Mouse (Mus musculus): ENCODE measurements around the gene Morf4l1. TPM values are rescaled to one million over a fixed set of nuclear protein-coding genes. Genes with fewer than 3 reads are reported as not detected.

Gene Morf4l1
- 430 and 475 TPM in 2 replicates for polyA plus RNA-seq (2016; fragmentation: Nextera tagmentation; extraction: Ambion mirVana)

DNA sequence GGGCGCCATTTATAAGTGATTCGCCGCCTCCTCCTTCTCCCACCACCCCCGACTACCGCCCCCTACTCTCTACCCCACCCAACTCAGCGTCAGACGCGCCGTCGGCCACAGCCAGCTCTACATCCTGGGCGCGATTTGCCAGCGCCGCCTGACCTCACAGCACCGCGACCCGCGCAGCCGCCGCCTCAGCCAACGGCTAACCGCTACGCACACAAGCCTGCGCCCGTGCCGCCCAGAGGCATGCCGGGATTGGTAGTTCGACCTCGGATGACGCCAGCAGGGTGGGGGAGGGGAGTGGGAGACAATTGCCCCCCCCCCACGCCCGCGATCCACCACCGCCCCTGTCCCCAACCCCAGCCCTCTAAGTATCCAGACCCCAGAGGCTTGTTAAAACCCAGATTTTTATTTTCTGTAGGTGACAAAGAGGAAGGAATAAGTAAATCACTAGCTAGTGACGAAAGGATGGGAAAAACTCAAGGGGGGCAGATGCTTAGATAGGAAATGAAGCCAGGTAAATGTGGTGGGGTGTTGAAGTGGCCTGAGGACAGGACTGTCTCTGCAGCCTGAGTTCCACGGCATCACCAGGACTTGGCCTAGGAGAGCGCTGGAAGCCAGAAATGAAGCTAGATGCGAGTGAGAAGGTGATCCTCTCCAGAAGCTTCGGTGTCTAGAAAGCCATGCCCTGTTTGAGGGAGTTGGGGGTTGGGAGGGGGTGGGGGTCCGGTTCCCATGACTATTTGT lies at the start of gene Morf4l1:
Gene Morf4l1, minus strand, starts transcription at position 208 of the 741 bp plus-strand sequence.
- H3K27ac ChIP-seq = peak within 1 kb of the TSS; percentile 100
- H3K4me3 ChIP-seq = peak within 1 kb of the TSS; percentile 97
- H3K27me3 ChIP-seq (ENCODE audit: insufficient read depth, poor library complexity, severe bottlenecking) = no peaks in the 10 kb centered on the region
- no peaks in the 10 kb centered on the region for H3K36me3 ChIP-seq
- H3K9me3 ChIP-seq = no peaks in the 10 kb centered on the region
- peaks cover 12% of the 10 kb centered on the region; the same call in 1 of the 2 replicates for H3K4me1 ChIP-seq
- 2% methylated on average over 40 of the region's 40 CpGs for WGBS
- DNase-seq (ENCODE audit: low spot score) = peak; percentile 99

GRCm38 (mm10) chr9:90163749-90164095 lies 49.1 kb upstream of the Morf4l1 start:
- 0 out of 2 replicates have a peak, but pooled peaks cover 12% of the 10 kb centered on the region for H3K4me1 ChIP-seq
- H3K9me3 ChIP-seq = no peaks in the 10 kb centered on the region
- WGBS = 1% methylated on average over 18 of the region's 18 CpGs
- H3K36me3 ChIP-seq = no peaks in the 10 kb centered on the region
- peak overlapping the region; percentile 77 for H3K4me3 ChIP-seq
- peaks cover 18% of the 10 kb centered on the region for H3K27me3 ChIP-seq (ENCODE audit: insufficient read depth, poor library complexity, severe bottlenecking)
- DNase-seq (ENCODE audit: low spot score) = no peak
- H3K27ac ChIP-seq = peak overlapping the region; percentile 83

GRCm38 (mm10) chr9:90162926-90163748 lies 48.6 kb upstream of the Morf4l1 start, which contains the start of gene Adamts7:
Adamts7 (plus strand) TSS chr9:90163069.
- DNase-seq (ENCODE audit: low spot score) = peak; percentile 85
- Histone ChIP-seq H3K27ac (peak within 1 kb of the TSS; percentile 83), H3K27me3 (ENCODE audit: insufficient read depth, poor library complexity, severe bottlenecking) (peaks cover 18% of the 10 kb centered on the region), H3K9me3 (no peaks in the 10 kb centered on the region), H3K4me1 (0 out of 2 replicates have a peak, but pooled peaks cover 12% of the 10 kb centered on the region), H3K4me3 (peak within 1 kb of the TSS; percentile 77), H3K36me3 (no peaks in the 10 kb centered on the region)
- under 1% methylated on average over 57 of the region's 60 CpGs for WGBS

DNA sequence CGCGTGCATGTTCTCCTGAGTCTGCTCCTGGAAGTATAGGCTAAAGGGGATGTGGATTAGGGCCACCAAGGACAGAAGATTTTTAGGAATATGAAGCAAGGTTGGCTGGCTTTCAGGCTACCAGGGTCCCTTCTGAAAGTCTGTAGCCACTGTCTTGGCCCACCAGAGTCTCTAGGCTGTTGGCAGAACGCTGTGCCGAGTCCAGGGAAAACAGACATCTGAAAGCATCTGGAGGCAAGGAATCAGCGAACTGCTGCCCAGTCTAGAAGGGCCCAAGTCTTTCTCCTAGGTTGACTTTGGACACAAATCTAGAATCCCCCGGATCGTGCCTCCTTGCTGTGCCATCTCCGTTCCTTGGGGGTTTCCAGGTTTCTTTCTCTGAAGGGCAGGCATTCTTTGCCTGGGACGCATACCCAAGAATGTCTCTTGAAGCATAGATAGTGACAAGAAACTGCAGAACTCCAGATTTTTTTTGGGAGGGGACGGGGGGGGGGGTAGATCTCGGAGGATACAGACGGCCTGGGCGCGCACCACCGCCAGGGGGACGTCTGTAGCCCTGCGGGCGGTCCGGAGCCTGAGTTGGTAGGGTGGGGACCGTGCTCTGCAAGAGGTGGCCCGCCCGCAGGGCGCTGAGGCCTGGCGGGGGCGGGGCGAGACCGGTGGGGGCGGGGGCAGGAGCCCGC lies 47.8 kb upstream of the Morf4l1 start:
- peak; percentile 82 for DNase-seq (ENCODE audit: low spot score)
- 9% methylated on average over 23 of the region's 29 CpGs for WGBS
- 0 out of 2 replicates have a peak, but pooled peaks cover 12% of the 10 kb centered on the region for H3K4me1 ChIP-seq
- peaks cover 18% of the 10 kb centered on the region for H3K27me3 ChIP-seq (ENCODE audit: insufficient read depth, poor library complexity, severe bottlenecking)
- H3K36me3 ChIP-seq = no peaks in the 10 kb centered on the region
- H3K4me3 ChIP-seq = peak overlapping the region; percentile 77
- peak overlapping the region; percentile 83 for H3K27ac ChIP-seq
- no peaks in the 10 kb centered on the region for H3K9me3 ChIP-seq

DNA sequence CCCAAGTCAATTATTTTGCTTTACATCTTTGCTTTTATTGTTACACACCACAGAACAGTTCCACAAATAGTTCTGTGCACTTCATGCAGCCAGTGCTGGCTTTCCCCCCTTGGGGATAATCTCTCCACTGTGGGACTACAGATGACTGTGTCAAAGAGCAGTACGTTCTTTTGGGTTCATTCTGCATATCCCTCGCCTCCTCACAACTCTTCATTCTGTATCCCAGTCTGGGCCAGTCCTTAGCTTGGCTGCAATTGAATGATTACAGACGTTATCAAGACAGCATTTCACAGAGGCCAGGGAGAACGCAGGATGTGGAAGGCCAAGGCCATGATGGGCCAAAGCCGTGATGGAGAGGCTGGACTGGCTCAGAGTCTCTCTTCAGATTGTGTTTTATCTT lies 32.3 kb upstream of the Morf4l1 start:
- 71% methylated on average over 5 of the region's 5 CpGs for WGBS
- H3K4me3 ChIP-seq = no peak overlapping the region
- H3K9me3 ChIP-seq = no peaks in the 10 kb centered on the region
- no peak overlapping the region for H3K27ac ChIP-seq
- DNase-seq (ENCODE audit: low spot score) = peak; percentile 69
- H3K27me3 ChIP-seq (ENCODE audit: insufficient read depth, poor library complexity, severe bottlenecking) = peaks cover 3% of the 10 kb centered on the region; the same call in 1 of the 2 replicates
- no peaks in the 10 kb centered on the region for H3K4me1 ChIP-seq
- H3K36me3 ChIP-seq = no peaks in the 10 kb centered on the region

DNA sequence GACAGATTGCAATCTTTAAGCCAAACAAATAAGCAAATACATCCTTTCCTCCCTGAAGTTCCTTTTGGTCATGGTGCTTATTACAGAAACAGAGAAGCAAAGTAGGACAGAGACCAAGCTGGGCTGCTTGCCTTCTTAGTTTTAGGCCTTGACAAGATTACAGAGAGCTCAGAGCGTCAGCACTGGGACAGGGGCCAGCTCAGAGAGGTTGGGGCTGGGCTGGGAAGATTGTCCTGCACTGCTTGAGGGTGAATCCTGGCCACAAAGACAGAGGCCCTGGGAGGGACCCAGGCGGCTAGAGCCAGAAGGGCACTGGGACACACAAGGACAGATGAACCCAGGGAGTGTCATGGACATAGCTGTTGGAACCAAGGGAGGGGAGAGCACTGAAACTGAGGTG lies 31.2 kb upstream of the Morf4l1 start:
- Histone ChIP-seq H3K4me3 (no peak overlapping the region), H3K36me3 (no peaks in the 10 kb centered on the region), H3K27me3 (ENCODE audit: insufficient read depth, poor library complexity, severe bottlenecking) (peaks cover 3% of the 10 kb centered on the region; the same call in 1 of the 2 replicates), H3K9me3 (no peaks in the 10 kb centered on the region), H3K27ac (no peak overlapping the region), H3K4me1 (no peaks in the 10 kb centered on the region)
- 33% methylated on average over 2 of the region's 2 CpGs for WGBS
- DNase-seq (ENCODE audit: low spot score) = no peak

GRCm38 (mm10) chr9:90136678-90136965 lies 22.0 kb upstream of the Morf4l1 start:
- Histone ChIP-seq H3K4me3 (no peak overlapping the region), H3K4me1 (peaks cover 11% of the 10 kb centered on the region), H3K27me3 (ENCODE audit: insufficient read depth, poor library complexity, severe bottlenecking) (no peaks in the 10 kb centered on the region), H3K36me3 (no peaks in the 10 kb centered on the region), H3K9me3 (no peaks in the 10 kb centered on the region), H3K27ac (no peak overlapping the region)
- WGBS = 89% methylated on average over 1 of the region's 1 CpGs
- DNase-seq (ENCODE audit: low spot score) = no peak

GRCm38 (mm10) chr9:90135963-90136677 lies 21.5 kb upstream of the Morf4l1 start:
- no peak for DNase-seq (ENCODE audit: low spot score)
- no peaks in the 10 kb centered on the region for H3K9me3 ChIP-seq
- no peak overlapping the region for H3K27ac ChIP-seq
- WGBS = 75% methylated on average over 9 of the region's 9 CpGs
- H3K36me3 ChIP-seq = no peaks in the 10 kb centered on the region
- no peak overlapping the region for H3K4me3 ChIP-seq
- H3K27me3 ChIP-seq (ENCODE audit: insufficient read depth, poor library complexity, severe bottlenecking) = no peaks in the 10 kb centered on the region
- peaks cover 11% of the 10 kb centered on the region for H3K4me1 ChIP-seq

GRCm38 (mm10) chr9:90135466-90135865 lies 20.9 kb upstream of the Morf4l1 start:
- H3K36me3 ChIP-seq = no peaks in the 10 kb centered on the region
- no peak for DNase-seq (ENCODE audit: low spot score)
- peaks cover 11% of the 10 kb centered on the region for H3K4me1 ChIP-seq
- no peak overlapping the region for H3K27ac ChIP-seq
- H3K4me3 ChIP-seq = no peak overlapping the region
- no peaks in the 10 kb centered on the region for H3K9me3 ChIP-seq
- no peaks in the 10 kb centered on the region for H3K27me3 ChIP-seq (ENCODE audit: insufficient read depth, poor library complexity, severe bottlenecking)
- WGBS = 67% methylated on average over 8 of the region's 8 CpGs

DNA sequence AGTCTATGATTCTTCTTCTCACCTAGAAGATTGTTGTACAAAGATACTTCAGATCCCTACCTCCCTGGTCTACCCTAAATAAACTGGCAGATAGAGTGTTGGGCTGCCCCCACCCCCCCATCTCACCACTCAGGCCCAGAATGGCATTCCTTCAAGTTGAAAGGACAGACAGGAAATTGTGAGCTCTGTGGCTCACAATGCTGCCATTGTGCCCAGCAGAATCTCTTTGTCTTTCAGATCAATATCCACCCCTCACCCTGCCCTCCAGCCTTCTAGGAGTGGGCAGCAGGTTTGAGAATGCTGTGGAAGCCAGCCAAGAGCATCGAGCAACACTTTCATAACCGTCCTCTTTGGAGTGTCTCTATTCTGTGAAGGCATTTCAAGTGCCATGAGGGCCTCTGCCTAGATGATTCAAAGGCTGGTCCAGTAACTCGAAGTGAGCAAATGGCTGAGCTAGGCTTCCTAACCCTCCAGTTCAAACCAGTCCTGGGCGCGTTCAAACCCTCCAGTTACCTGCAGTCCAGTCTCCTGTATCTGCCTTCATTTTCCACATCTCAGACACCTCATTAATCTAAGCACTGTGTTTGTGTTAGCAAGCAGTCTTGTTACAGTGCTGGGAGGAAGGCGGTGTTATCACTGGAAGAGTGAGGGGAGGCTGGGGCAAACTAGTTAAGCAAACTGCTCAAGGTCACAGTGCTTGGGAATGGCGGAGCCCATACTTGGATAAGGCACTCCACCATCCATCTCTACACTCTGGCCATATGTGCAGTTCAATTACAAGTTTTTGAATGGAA lies 19.2 kb upstream of the Morf4l1 start:
- WGBS = 50% methylated on average over 7 of the region's 7 CpGs
- DNase-seq (ENCODE audit: low spot score) = peak; percentile 75
- peaks cover 11% of the 10 kb centered on the region for H3K4me1 ChIP-seq
- peak overlapping the region; percentile 65 for H3K27ac ChIP-seq
- H3K9me3 ChIP-seq = no peaks in the 10 kb centered on the region
- no peak overlapping the region for H3K4me3 ChIP-seq
- H3K27me3 ChIP-seq (ENCODE audit: insufficient read depth, poor library complexity, severe bottlenecking) = no peaks in the 10 kb centered on the region
- H3K36me3 ChIP-seq = no peaks in the 10 kb centered on the region

DNA sequence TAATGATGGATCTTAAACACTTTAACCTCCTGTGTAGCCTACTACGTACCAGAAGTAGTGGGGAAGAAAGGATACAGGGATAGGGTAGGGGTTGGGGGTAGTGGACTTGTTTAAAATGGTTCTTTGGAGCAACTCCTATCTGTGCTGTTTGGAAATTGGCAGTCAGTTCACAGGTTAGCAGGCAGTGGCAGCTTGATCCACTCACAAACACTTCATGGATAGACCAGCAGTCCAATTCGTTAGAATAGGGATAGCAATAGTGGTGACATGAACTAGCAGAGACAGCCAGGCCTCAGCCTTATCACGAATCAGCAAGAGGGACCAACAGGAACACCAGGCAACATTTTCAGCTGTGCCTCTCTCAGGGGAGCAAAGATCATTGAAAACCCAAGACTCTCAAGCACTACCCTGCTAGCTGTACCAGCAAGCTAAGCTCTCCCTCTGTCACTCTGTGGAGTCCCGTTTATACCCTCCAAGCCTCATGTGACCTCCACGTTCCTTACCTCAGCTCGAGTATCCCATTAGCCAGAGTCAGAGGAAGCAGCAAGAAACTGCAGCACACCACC lies 14.1 kb upstream of the Morf4l1 start:
- H3K9me3 ChIP-seq = no peaks in the 10 kb centered on the region
- H3K4me1 ChIP-seq = peaks cover 5% of the 10 kb centered on the region
- H3K27me3 ChIP-seq (ENCODE audit: insufficient read depth, poor library complexity, severe bottlenecking) = no peaks in the 10 kb centered on the region
- WGBS = 64% methylated on average over 6 of the region's 6 CpGs
- no peak overlapping the region for H3K27ac ChIP-seq
- H3K36me3 ChIP-seq = no peaks in the 10 kb centered on the region
- H3K4me3 ChIP-seq = no peak overlapping the region
- DNase-seq (ENCODE audit: low spot score) = peak; percentile 73

Data from heart, embryonic 10.5 days (tissue).